Mouse (Mus musculus): ENCODE measurements around the gene Ttc7b.

- no peak for TF ChIP-seq CTCF (IDR thresholded peaks at IDR 0.05 in 2 of 3, conservative IDR thresholded peaks at IDR 0.05 in 1 of 3; ENCODE audit: control insufficient read depth in 1 of 3, insufficient read depth in 1 of 3, low read depth in 2 of 3, low read length in 3 of 3, poor library complexity in 1 of 3, severe bottlenecking in 1 of 3)
- TF ChIP-seq POLR2A (IDR thresholded peaks at IDR 0.05; ENCODE audit: control insufficient read depth in 1 of 2, insufficient read depth in 1 of 2, low read depth in 1 of 2, low read length in 2 of 2, poor library complexity in 1 of 2) = no peak
- TF ChIP-seq USF2 (IDR thresholded peaks at IDR 0.05; ENCODE audit: borderline replicate concordance in 1 of 2, insufficient read depth in 1 of 2, low read depth in 1 of 2, low read length in 2 of 2) = no peak
- TF ChIP-seq GATA1 (IDR thresholded peaks at IDR 0.05; ENCODE audit: low read depth, low read length) = no peak
- no peak for TF ChIP-seq MAX (IDR thresholded peaks at IDR 0.05; ENCODE audit: low read length)
- TF ChIP-seq EP300 (IDR thresholded peaks at IDR 0.05; ENCODE audit: low read depth in 1 of 2, low read length in 2 of 2) = no peak
- no peak for TF ChIP-seq TCF12 (IDR thresholded peaks at IDR 0.05; ENCODE audit: low read depth, low read length)
- TF ChIP-seq ZNF384 (IDR thresholded peaks at IDR 0.05; ENCODE audit: low read depth, low read length) = no peak
- TF ChIP-seq MEF2A (IDR thresholded peaks at IDR 0.05; ENCODE audit: extremely low read depth, insufficient replicate concordance, low read depth, low read length, poor library complexity, severe bottlenecking) = no peak
- TF ChIP-seq UBTF (IDR thresholded peaks at IDR 0.05; ENCODE audit: borderline replicate concordance, insufficient read depth, low read depth, low read length) = no peak
Observed at GRCm38 (mm10) chr12:100408714-100409113, 111.9 kb downstream of the Ttc7b start.
